Mouse (Mus musculus) limb, embryonic 11.5 days (tissue): ENCODE measurements at regions not wholly inside any gene's neighbourhood (a gene's known extent, or its start where the extent isn't known, plus 50 kb on each side); places are given as distances from the start of the nearest gene placed in this dataset.

Experiments used
- ATAC-seq: fragments of 200-750 bp; cut with Nextera tagmentation; 2 replicates; pipeline ENCODE4 v1.8.0; 2017; ENCODE audit warnings: low read depth; ENCODE audit not compliant: insufficient number of reproducible peaks, low FRiP score, low TSS enrichment
- DNase-seq: peaks from one replicate; pipeline ENCODE4 v3.0.0-alpha.2; 2015; ENCODE audit warnings: low spot score
- H3K27ac ChIP-seq: fragments of 300-500 bp; sonication (generic); replicated peaks from 2 replicates; pipeline ENCODE4 v1.5.1; 2014; ENCODE audit warnings: low read depth, mild to moderate bottlenecking, low read length
- H3K27me3 ChIP-seq: fragments of 300-500 bp; sonication (generic); 2 replicates; pipeline ENCODE4 v1.6.1; 2014; ENCODE audit warnings: mild to moderate bottlenecking, low read length, mixed read lengths; ENCODE audit not compliant: control insufficient read depth, insufficient read depth
- H3K36me3 ChIP-seq: fragments of 300-500 bp; sonication (generic); 2 replicates; pipeline ENCODE4 v1.6.1; 2014; ENCODE audit warnings: mild to moderate bottlenecking, low read length, moderate library complexity, mixed read lengths; ENCODE audit not compliant: control insufficient read depth, insufficient read depth
- H3K4me1 ChIP-seq: fragments of 300-500 bp; sonication (generic); 2 replicates; pipeline ENCODE4 v1.6.1; 2014; ENCODE audit warnings: low read length, mixed read lengths; ENCODE audit not compliant: control insufficient read depth, insufficient read depth
- H3K4me2 ChIP-seq: fragments of 300-500 bp; sonication (generic); 2 replicates; pipeline ENCODE4 v1.6.1; 2014; ENCODE audit warnings: low read depth, mild to moderate bottlenecking, moderate library complexity; ENCODE audit not compliant: severe bottlenecking
- H3K4me3 ChIP-seq: fragments of 300-500 bp; sonication (generic); 2 replicates; pipeline ENCODE4 v1.5.1; 2014; ENCODE audit warnings: low read depth, low read length
- H3K9ac ChIP-seq: fragments of 300-500 bp; sonication (generic); 2 replicates; pipeline ENCODE4 v1.6.1; 2014; ENCODE audit warnings: mild to moderate bottlenecking, low read length
- H3K9me3 ChIP-seq: fragments of 300-500 bp; sonication (generic); 2 replicates; pipeline ENCODE4 v1.6.1; 2016; ENCODE audit warnings: low read length; ENCODE audit not compliant: control insufficient read depth
- WGBS: fragments of 180-500 bp; shearing (Covaris S2); extraction: QIAGEN DNeasy Blood & Tissue Kit; methylation state at CpG from one replicate; pipeline ENCODE4 v1.1.7; 2014; 5-methylcytosine and 5-hydroxymethylcytosine counted together

DNA sequence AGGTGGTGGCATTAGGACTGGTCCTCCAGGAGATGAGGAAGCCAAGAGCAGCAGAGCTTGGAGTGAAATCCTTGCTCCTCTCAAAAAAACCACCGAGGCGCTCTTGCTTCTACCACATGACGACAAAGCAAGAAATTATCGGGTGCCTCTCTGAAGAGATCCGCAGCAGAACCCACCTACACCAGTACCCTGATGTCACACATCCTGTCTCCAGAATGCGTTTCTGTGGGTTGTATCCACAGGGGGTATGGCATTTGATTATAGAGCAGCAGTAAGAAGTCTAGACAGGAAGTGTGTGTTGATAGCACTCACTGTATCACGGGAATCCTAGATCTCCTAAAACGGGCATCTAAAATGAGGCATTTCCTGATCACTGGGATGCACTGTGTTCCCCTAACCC lies 89.8 kb downstream of the Chst2 start:
- Histone ChIP-seq H3K9ac (no peak overlapping the region), H3K27me3 (no peaks in the 10 kb centered on the region), H3K36me3 (no peaks in the 10 kb centered on the region), H3K4me1 (no peaks in the 10 kb centered on the region), H3K9me3 (no peaks in the 10 kb centered on the region), H3K27ac (no peak overlapping the region), H3K4me2 (no peak overlapping the region), H3K4me3 (no peak overlapping the region)
- ATAC-seq (no peak), DNase-seq (no peak)
- 73% methylated on average over 8 of the region's 8 CpGs for WGBS

DNA sequence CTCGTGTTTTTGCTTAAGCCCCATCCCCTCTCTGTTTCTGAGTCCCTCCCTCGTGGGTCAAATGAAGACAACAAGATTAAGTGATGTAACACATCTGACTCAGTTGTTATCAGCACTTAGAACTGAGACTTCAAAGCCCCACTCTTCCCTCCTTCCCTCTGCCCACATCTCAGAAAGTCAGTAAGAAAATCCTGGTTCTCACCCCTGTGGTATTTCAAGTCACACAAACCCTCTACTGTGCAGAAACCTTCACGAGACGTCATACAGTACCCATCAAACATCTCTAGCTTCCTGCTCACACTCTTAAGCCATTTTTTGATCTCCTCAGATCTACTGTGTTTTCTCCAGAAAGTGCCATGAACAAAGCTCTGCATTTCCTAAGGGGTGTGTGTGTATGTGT lies 91.4 kb downstream of the Chst2 start:
- no peak overlapping the region for H3K4me3 ChIP-seq
- no peaks in the 10 kb centered on the region for H3K36me3 ChIP-seq
- no peak for ATAC-seq
- DNase-seq: no peak
- WGBS: 41% methylated on average over 4 of the region's 4 CpGs
- no peaks in the 10 kb centered on the region for H3K9me3 ChIP-seq
- no peaks in the 10 kb centered on the region for H3K4me1 ChIP-seq
- H3K27me3 ChIP-seq: no peaks in the 10 kb centered on the region
- H3K27ac ChIP-seq: no peak overlapping the region
- no peak overlapping the region for H3K9ac ChIP-seq
- no peak overlapping the region for H3K4me2 ChIP-seq

DNA sequence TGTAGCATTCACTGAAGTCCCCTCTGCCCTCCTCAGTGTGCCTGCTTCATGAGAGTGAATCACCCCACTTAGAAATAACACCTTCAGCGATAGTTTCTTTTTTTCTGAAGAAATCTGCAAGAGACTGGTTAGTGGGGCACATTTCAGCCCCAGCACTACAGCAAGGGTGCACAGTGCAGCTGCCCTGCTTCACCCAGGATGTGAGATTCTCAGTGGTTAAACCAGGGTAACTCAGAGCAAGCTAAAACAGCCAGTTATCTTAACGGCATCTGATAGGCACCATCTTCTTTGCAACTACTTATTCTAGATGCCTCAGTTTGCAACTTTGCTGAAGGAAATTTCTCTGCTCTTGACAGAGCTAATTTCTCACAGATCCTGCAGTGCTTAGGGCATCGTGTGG lies 94.9 kb downstream of the Chst2 start:
- ATAC-seq (no peak), DNase-seq (no peak)
- Histone ChIP-seq H3K4me3 (no peak overlapping the region), H3K36me3 (no peaks in the 10 kb centered on the region), H3K9me3 (no peaks in the 10 kb centered on the region), H3K9ac (no peak overlapping the region), H3K4me1 (no peaks in the 10 kb centered on the region), H3K27ac (no peak overlapping the region), H3K4me2 (no peak overlapping the region), H3K27me3 (no peaks in the 10 kb centered on the region)
- WGBS: 82% methylated on average over 3 of the region's 3 CpGs

DNA sequence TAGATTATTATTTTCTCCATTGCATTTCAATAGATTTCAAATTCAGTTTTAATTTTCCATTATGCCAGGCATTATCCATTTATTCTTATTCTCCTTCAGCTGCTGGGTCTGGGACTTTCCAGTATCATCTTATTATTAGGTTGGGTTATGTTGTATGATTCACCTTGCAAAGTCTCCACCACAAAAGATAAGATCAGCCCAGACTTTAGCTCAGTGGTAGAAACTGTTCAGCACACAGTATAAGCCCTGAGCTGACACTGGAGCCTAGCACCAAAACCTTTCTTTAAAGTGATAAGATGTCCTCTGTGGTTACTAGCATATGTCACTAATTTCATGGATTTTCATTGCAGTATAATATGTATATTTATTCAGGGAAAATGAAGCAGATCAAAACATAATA lies 117.5 kb downstream of the Chst2 start:
- no peaks in the 10 kb centered on the region for H3K36me3 ChIP-seq
- no peak for ATAC-seq
- no peak overlapping the region for H3K27ac ChIP-seq
- H3K9me3 ChIP-seq: no peaks in the 10 kb centered on the region
- no peaks in the 10 kb centered on the region for H3K27me3 ChIP-seq
- H3K4me3 ChIP-seq: no peak overlapping the region
- H3K4me2 ChIP-seq: no peak overlapping the region
- H3K4me1 ChIP-seq: no peaks in the 10 kb centered on the region
- DNase-seq: no peak
- H3K9ac ChIP-seq: no peak overlapping the region

DNA sequence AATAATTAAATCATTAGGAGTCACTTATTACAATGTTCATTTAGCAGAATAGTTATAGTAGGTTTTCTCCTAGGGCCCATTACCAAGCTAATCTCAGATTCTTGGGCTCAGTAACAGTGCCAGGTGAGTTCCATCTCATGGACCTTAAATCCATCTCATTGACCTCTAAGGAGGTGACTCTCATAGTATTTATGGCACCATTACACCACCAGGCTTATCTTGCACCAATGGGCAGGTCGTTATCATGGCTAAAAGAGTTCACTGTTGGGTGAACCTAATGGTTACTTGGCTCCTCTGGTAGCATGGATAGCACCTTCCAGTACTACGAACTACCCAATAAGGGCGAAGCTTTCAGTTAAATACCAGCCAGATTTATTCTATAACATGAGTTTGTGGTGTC lies 123.5 kb downstream of the Chst2 start:
- 87% methylated on average over 3 of the region's 3 CpGs for WGBS
- H3K27ac ChIP-seq: no peak overlapping the region
- H3K4me2 ChIP-seq: no peak overlapping the region
- no peak overlapping the region for H3K4me3 ChIP-seq
- no peaks in the 10 kb centered on the region for H3K36me3 ChIP-seq
- H3K4me1 ChIP-seq: no peaks in the 10 kb centered on the region
- ATAC-seq (no peak), DNase-seq (no peak)
- no peaks in the 10 kb centered on the region for H3K27me3 ChIP-seq
- no peaks in the 10 kb centered on the region for H3K9me3 ChIP-seq
- no peak overlapping the region for H3K9ac ChIP-seq

DNA sequence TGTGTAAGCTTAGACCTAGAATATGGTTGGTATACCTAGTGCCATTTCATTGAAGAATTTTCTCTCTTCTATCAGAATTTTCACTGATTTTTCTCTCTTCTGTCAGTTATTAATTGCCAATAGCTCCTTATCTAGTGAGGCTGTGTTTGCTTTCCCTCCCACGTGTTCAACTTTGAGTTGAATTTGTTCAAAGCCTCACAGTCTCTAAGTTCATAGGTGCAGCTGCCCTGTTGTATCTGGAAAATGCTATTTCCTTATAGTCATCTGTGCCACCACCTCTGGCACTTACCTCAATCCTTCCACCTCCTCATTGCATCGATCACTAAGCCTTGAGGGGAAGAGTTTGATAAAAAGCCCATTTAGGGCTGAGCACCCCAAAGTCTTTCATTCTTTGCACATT lies 124.0 kb downstream of the Chst2 start:
- Histone ChIP-seq H3K27me3 (no peaks in the 10 kb centered on the region), H3K27ac (no peak overlapping the region), H3K4me1 (no peaks in the 10 kb centered on the region), H3K9me3 (no peaks in the 10 kb centered on the region), H3K36me3 (no peaks in the 10 kb centered on the region), H3K4me3 (no peak overlapping the region), H3K9ac (no peak overlapping the region), H3K4me2 (no peak overlapping the region)
- WGBS: 87% methylated on average over 2 of the region's 2 CpGs
- ATAC-seq (no peak), DNase-seq (no peak)
